Mouse (Mus musculus) A20 (cell line): ENCODE measurements around the gene Ap3d1.
A peak's percentile ranks its signal among the peaks of the same experiment; 100 is the strongest.

Source experiments
- DNase-seq: peaks from one replicate; pipeline ENCODE4 v3.0.0-alpha.2; 2011; ENCODE audit warnings: low read depth, low spot score

Gene Ap3d1

GRCm38 (mm10) chr10:80742180-80742978, at the start of gene Ap3d1:
Gene Ap3d1 (minus strand): TSS chr10:80742264.
- peak; percentile 99 for DNase-seq

GRCm38 (mm10) chr10:80791476-80792174, 49.6 kb upstream of the Ap3d1 start:
- DNase-seq: peak; percentile 69

GRCm38 (mm10) chr10:80790761-80791404, 48.8 kb upstream of the Ap3d1 start:
- DNase-seq: peak; percentile 42

GRCm38 (mm10) chr10:80787517-80787916, 45.5 kb upstream of the Ap3d1 start:
- no peak for DNase-seq

GRCm38 (mm10) chr10:80785963-80786362, 43.9 kb upstream of the Ap3d1 start:
- no peak for DNase-seq

GRCm38 (mm10) chr10:80784871-80785270, 42.8 kb upstream of the Ap3d1 start:
- no peak for DNase-seq

- DNase-seq: no peak
These were observed 42.2 kb upstream of the Ap3d1 start for GRCm38 (mm10) chr10:80784302-80784701.

GRCm38 (mm10) chr10:80779565-80779964, 37.5 kb upstream of the Ap3d1 start:
- DNase-seq: no peak

- no peak for DNase-seq
These were observed 35.1 kb upstream of the Ap3d1 start for GRCm38 (mm10) chr10:80777123-80777522.

GRCm38 (mm10) chr10:80776358-80776869, 34.4 kb upstream of the Ap3d1 start:
- DNase-seq: no peak

- no peak for DNase-seq
These were observed 33.7 kb upstream of the Ap3d1 start for GRCm38 (mm10) chr10:80775731-80776130.

GRCm38 (mm10) chr10:80774981-80775380, 32.9 kb upstream of the Ap3d1 start:
- DNase-seq: no peak

- peak; percentile 49 for DNase-seq
These were observed 32.5 kb upstream of the Ap3d1 start for GRCm38 (mm10) chr10:80774549-80774948.

GRCm38 (mm10) chr10:80773816-80774215, 31.8 kb upstream of the Ap3d1 start:
- no peak for DNase-seq

GRCm38 (mm10) chr10:80768365-80768764, 26.3 kb upstream of the Ap3d1 start:
- no peak for DNase-seq

- DNase-seq: no peak
These were observed 24.2 kb upstream of the Ap3d1 start for GRCm38 (mm10) chr10:80766161-80766815.

- DNase-seq: no peak
These were observed 23.7 kb upstream of the Ap3d1 start for GRCm38 (mm10) chr10:80765746-80766145.

GRCm38 (mm10) chr10:80763502-80763901, 21.4 kb upstream of the Ap3d1 start:
- no peak for DNase-seq

GRCm38 (mm10) chr10:80761821-80762220, 19.8 kb upstream of the Ap3d1 start:
- DNase-seq: no peak

- DNase-seq: no peak
These were observed 18.8 kb upstream of the Ap3d1 start for GRCm38 (mm10) chr10:80760596-80761524.

- DNase-seq: no peak
These were observed 16.6 kb upstream of the Ap3d1 start for GRCm38 (mm10) chr10:80758651-80759050.
